Comparison of ENCODE assay signal across 10 mouse cellular contexts in genomic region chr4:58867242-58867641, GRCm38 (mm10). TPM values are rescaled to one million over a fixed set of nuclear protein-coding genes. Genes with fewer than 3 reads are reported as not detected.
DNase-seq lines count a peak whose midpoint lies in the region; ATAC-seq lines count a peak whose summit lies in the region.
"Had no signal": no experiment of that assay in that cellular context is flagged by ENCODE, and none has a peak within 500 bp of the region (broad histone marks: within the 10 kb centered on the region; RNA-seq: fewer than 3 reads in every experiment).

No protein-coding gene starts in this region.

- peaks cover 6% of the 10 kb centered on the region; the same call in 1 of the 2 replicates for H3K36me3 ChIP-seq in kidney, embryonic 16.5 days (ENCODE audit: insufficient read depth, low read length)

- H3K9me3 ChIP-seq in kidney, embryonic 16.5 days (ENCODE audit: low read length): no peaks in the 10 kb centered on the region
- H3K9me3 ChIP-seq: limb, embryonic 12.5 days had no signal

- H3K4me2 ChIP-seq in kidney, embryonic 16.5 days (replicated peaks; ENCODE audit: low read depth, low read length): no peak overlapping the region
- H3K4me2 ChIP-seq: limb, embryonic 12.5 days had no signal

- H3K9ac ChIP-seq in kidney, embryonic 16.5 days (replicated peaks; ENCODE audit: low read length): no peak overlapping the region
- H3K9ac ChIP-seq: limb, embryonic 12.5 days had no signal

- H3K4me1 ChIP-seq in kidney, embryonic 16.5 days (ENCODE audit: insufficient read depth, low read length): no peaks in the 10 kb centered on the region
- H3K4me1 ChIP-seq: limb, embryonic 12.5 days had no signal

- H3K27ac ChIP-seq in kidney, embryonic 16.5 days (ENCODE audit: low read length): no peak overlapping the region
- H3K27ac ChIP-seq: limb, embryonic 12.5 days had no signal

- intact Hi-C loops in heart, postnatal 14 days (cut with DNase I): no loop called here

- DNase-seq in kidney, postnatal 10 days: peak; percentile 27
- DNase-seq in CD4-positive, CD25-positive, alpha-beta regulatory T cell, adult 2 months (ENCODE audit: low read depth, low spot score): peak; percentile 12
- peak; percentile 41 for DNase-seq in adrenal gland, postnatal 25 days
- peak; percentile 13 to 20 for DNase-seq in heart, postnatal 14 days
- no peak for DNase-seq in testis, postnatal 14 days (ENCODE audit: low spot score)
- no peak for DNase-seq in thymus, postnatal 25 days
- DNase-seq: thymus, adult 18-20 months had no signal

- no peak overlapping the region for H3K4me3 ChIP-seq in kidney, embryonic 16.5 days (ENCODE audit: low read length)
- H3K4me3 ChIP-seq: limb, embryonic 12.5 days had no signal

- WGBS in kidney, embryonic 16.5 days: 75% methylated on average over 6 of the region's 6 CpGs

- no peaks in the 10 kb centered on the region for H3K27me3 ChIP-seq in kidney, embryonic 16.5 days (ENCODE audit: insufficient read depth, low read length)
- H3K27me3 ChIP-seq: limb, embryonic 12.5 days had no signal

- ATAC-seq in kidney, embryonic 16.5 days (ENCODE audit: low FRiP score, low TSS enrichment): no peak
- no peak for ATAC-seq in megakaryocyte, adult 5-6 weeks (ENCODE audit: poor library complexity, severe bottlenecking)

RNA-seq across cellular contexts. Expression of gene Ecpas, which starts 45.3 kb away (rescaled TPM):
- polyA plus RNA-seq in kidney, embryonic 16.5 days (2015; fragmentation: Nextera tagmentation; extraction: Ambion mirVana): 29.9 and 33.5 TPM in 2 replicates
- total RNA-seq in adrenal gland, postnatal 25 days (2021): 174 and 181 TPM in 2 replicates
- 100 to 1,000 TPM; 166 to 176 TPM for total RNA-seq in heart, postnatal 14 days (2021)
- total RNA-seq in megakaryocyte, adult 5-6 weeks (2015): 48.3 and 76.1 TPM in 2 replicates
- 42.4 and 43.3 TPM in 2 replicates for total RNA-seq in megakaryocyte, adult 5-6 weeks (2017)

Comparison
In these comparisons a context has a peak if more than half of its experiments do, and no peak if none do; other contexts are left out.
1. DNase-seq: peak in kidney, postnatal 10 days (single experiment), CD4-positive, CD25-positive, alpha-beta regulatory T cell, adult 2 months (single experiment), adrenal gland, postnatal 25 days (single experiment) and heart, postnatal 14 days (2 of 2); none in testis, postnatal 14 days (single experiment) and thymus, postnatal 25 days (single experiment).